Mouse (Mus musculus) hindbrain, embryonic 11.5 days (tissue): ENCODE data around the gene Lck. TPM values are rescaled to one million over a fixed set of nuclear protein-coding genes. Genes with fewer than 3 reads are reported as not detected.
"Not testable (repeated sequence)": the region's sequence is repeated elsewhere in the genome, so short reads cannot be mapped to it uniquely, and the experiment has no call there.

Experiments used
- ATAC-seq: fragments of 200-750 bp; cut with Nextera tagmentation; 2 replicates; pipeline ENCODE4 v1.8.0; 2017; ENCODE audit warnings: mild to moderate bottlenecking, moderate TSS enrichment, moderate library complexity; ENCODE audit not compliant: low FRiP score
- DNase-seq: peaks from one replicate; pipeline ENCODE4 v3.0.0-alpha.2; 2015; ENCODE audit warnings: low spot score
- H3K27ac ChIP-seq: fragments of 300-500 bp; sonication (generic); 2 replicates; pipeline ENCODE4 v1.5.1; 2014; ENCODE audit warnings: mild to moderate bottlenecking, low read depth, low read length
- H3K27me3 ChIP-seq: fragments of 300-500 bp; sonication (generic); 2 replicates; pipeline ENCODE4 v1.6.1; 2014; ENCODE audit warnings: mild to moderate bottlenecking, low read length, moderate library complexity, mixed read lengths; ENCODE audit not compliant: control insufficient read depth, insufficient read depth
- H3K36me3 ChIP-seq: fragments of 300-500 bp; sonication (generic); 2 replicates; pipeline ENCODE4 v1.6.1; 2014; ENCODE audit warnings: mild to moderate bottlenecking, low read length, moderate library complexity, mixed read lengths; ENCODE audit not compliant: control insufficient read depth, insufficient read depth
- H3K4me1 ChIP-seq: fragments of 300-500 bp; sonication (generic); replicated peaks from 2 replicates; pipeline ENCODE4 v1.6.1; 2014; ENCODE audit warnings: low read length, mixed read lengths; ENCODE audit not compliant: control insufficient read depth, insufficient read depth
- H3K4me2 ChIP-seq: fragments of 300-500 bp; sonication (generic); replicated peaks from 2 replicates; pipeline ENCODE4 v1.6.1; 2014; ENCODE audit warnings: mild to moderate bottlenecking, low read depth, low read length
- H3K4me3 ChIP-seq: fragments of 300-500 bp; sonication (generic); 2 replicates; pipeline ENCODE4 v1.5.1; 2014; ENCODE audit warnings: low read depth, low read length
- H3K9ac ChIP-seq: fragments of 300-500 bp; sonication (generic); 2 replicates; pipeline ENCODE4 v1.6.1; 2014; ENCODE audit warnings: low read depth, low read length
- H3K9me3 ChIP-seq: fragments of 300-500 bp; sonication (generic); 2 replicates; pipeline ENCODE4 v1.6.1; 2016; ENCODE audit warnings: low read length; ENCODE audit not compliant: control insufficient read depth
- WGBS: fragments of 180-500 bp; shearing (Covaris S2); extraction: QIAGEN DNeasy Blood & Tissue Kit; methylation state at CpG from one replicate; pipeline ENCODE4 v1.1.7; 2014; 5-methylcytosine and 5-hydroxymethylcytosine counted together
- polyA plus RNA-seq: library from polyadenylated mRNA; unstranded; fragments of >200 nt; fragmentation: Nextera tagmentation; extraction: Ambion mirVana; gene quantifications from 2 replicates; pipeline ENCODE4 v1.2.1, GENCODE M21; 2014

Lck gene
- polyA plus RNA-seq, 1 experiment from 2014 or later = 5.8 TPM

DNA sequence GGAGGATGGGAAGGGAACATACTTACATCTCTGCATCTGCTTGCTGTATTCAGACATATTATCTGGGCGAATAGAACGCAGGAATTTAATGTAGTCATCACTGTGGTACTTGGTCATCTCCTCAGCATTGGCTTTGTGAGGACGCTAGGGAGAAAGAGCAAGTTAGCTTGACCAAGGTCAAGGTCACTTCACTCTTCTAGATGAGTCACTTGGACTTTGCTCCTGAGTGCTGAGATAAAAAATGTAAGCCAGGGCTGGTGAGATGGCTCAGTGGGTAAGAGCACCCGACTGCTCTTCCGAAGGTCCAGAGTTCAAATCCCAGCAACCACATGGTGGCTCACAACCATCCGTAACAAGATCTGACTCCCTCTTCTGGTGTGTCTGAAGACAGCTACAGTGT is 44.5 kb downstream of the Lck start:
- peaks cover 24% of the 10 kb centered on the region for H3K36me3 ChIP-seq
- H3K4me2 ChIP-seq, ATAC-seq, H3K9ac ChIP-seq, H3K4me3 ChIP-seq, H3K27me3 ChIP-seq, DNase-seq, H3K9me3 ChIP-seq, H3K4me1 ChIP-seq, H3K27ac ChIP-seq: not testable (repeated sequence)
- WGBS = 90% methylated on average over 5 of the region's 6 CpGs

DNA sequence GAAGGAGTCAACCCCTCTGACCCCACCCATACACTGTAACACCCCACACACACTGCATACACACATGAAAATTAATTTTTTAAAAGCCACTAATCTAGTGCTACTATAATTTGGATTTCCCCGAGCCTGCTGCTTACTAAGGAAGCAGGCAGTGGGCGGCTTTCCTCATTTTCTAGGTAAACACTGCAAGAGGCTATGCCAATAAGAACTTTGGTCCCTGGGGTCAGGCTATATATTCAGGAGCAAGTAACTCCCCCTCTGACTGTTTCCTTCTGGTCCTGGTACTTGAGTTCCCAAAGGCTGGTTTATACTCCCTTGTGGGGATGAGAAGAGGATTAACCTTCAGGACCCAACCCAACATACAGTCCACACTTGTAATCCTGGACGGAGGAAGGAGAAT is 47.6 kb downstream of the Lck start:
- Histone ChIP-seq H3K9ac (no peak overlapping the region), H3K4me2 (no peak overlapping the region), H3K36me3 (peaks cover 26% of the 10 kb centered on the region; the same call in 1 of the 2 replicates), H3K4me1 (no peaks in the 10 kb centered on the region), H3K27me3 (no peaks in the 10 kb centered on the region), H3K9me3 (no peaks in the 10 kb centered on the region), H3K4me3 (no peak overlapping the region), H3K27ac (no peak overlapping the region)
- ATAC-seq (no peak), DNase-seq (no peak)
- WGBS = 97% methylated on average over 3 of the region's 3 CpGs

DNA sequence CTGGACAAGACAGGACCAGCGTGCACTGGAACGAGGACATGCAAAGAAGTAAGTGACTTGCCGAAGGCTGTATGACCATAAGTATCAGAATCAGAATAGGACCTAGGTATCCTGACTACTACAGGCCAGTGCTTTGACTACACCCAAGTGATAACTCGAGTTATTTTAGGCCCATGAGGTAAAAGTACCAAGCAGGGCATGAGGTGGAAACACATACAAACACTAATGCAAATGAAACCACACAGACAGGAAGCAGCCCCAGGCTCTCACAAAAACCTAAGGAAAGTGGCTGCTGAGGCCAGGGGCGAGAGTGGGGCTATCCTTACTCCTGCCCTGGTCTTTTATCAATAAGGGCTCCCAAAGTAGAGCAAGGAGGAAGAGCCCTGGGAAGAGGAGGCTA is 48.1 kb downstream of the Lck start:
- Histone ChIP-seq H3K27ac (no peak overlapping the region), H3K36me3 (peaks cover 28% of the 10 kb centered on the region; the same call in 1 of the 2 replicates), H3K9ac (no peak overlapping the region), H3K27me3 (no peaks in the 10 kb centered on the region), H3K4me1 (no peaks in the 10 kb centered on the region), H3K4me2 (no peak overlapping the region), H3K9me3 (no peaks in the 10 kb centered on the region), H3K4me3 (no peak overlapping the region)
- DNase-seq (no peak), ATAC-seq (no peak)
- WGBS = 94% methylated on average over 5 of the region's 5 CpGs

DNA sequence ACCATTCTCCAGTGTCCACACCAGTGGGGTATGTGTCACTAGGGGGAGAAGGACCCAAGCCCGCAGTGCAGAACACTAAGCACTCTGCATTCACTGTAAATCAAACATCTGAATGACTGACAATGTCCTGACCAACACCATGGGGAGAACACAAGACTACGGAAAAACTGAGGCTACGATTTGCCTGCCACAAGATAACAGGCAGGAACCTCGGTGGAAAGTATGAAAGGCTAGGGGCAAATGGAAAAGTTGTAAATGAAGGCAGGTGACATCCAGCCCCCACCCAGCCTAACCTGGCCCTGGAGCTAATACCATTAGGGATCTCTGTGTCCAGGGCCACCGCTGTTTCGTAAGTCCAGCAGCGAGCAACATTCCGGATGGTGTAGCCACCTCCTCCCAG is 54.9 kb downstream of the Lck start:
- no peak overlapping the region for H3K4me3 ChIP-seq
- H3K27ac ChIP-seq = no peak overlapping the region
- H3K9ac ChIP-seq = no peak overlapping the region
- H3K4me1 ChIP-seq = no peaks in the 10 kb centered on the region
- ATAC-seq (no peak), DNase-seq (no peak)
- no peaks in the 10 kb centered on the region for H3K9me3 ChIP-seq
- H3K27me3 ChIP-seq = no peaks in the 10 kb centered on the region
- WGBS = 93% methylated on average over 8 of the region's 8 CpGs
- H3K4me2 ChIP-seq = no peak overlapping the region
- H3K36me3 ChIP-seq = peaks cover 14% of the 10 kb centered on the region; the same call in 1 of the 2 replicates

DNA sequence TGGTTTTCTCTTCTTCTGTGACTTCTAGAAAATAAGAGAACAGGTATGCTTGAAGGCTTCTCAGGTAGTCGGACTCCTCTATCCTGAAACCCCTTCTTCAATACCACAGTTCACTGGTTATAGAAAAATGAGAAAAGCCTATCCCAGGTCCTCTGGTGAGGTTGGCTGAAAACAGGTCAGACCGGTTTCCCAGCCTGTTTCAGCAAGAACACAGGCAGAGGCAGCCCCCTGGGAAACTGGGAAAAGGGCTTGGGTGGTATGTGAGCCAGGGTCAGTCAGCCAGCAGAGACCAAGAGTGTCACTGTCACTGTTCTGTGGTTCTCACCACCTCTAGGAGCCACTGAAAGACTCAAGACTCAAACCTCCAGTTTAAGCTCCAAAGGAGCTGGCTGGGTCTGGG is 56.5 kb downstream of the Lck start:
- H3K27ac ChIP-seq = no peak overlapping the region
- H3K36me3 ChIP-seq = peaks cover 14% of the 10 kb centered on the region; the same call in 1 of the 2 replicates
- peaks cover 2% of the 10 kb centered on the region for H3K4me1 ChIP-seq
- DNase-seq (peak; percentile 39), ATAC-seq (no peak)
- no peak overlapping the region for H3K4me3 ChIP-seq
- H3K27me3 ChIP-seq = no peaks in the 10 kb centered on the region
- H3K4me2 ChIP-seq = no peak overlapping the region
- WGBS = 56% methylated on average over 2 of the region's 2 CpGs
- no peaks in the 10 kb centered on the region for H3K9me3 ChIP-seq
- H3K9ac ChIP-seq = no peak overlapping the region

DNA sequence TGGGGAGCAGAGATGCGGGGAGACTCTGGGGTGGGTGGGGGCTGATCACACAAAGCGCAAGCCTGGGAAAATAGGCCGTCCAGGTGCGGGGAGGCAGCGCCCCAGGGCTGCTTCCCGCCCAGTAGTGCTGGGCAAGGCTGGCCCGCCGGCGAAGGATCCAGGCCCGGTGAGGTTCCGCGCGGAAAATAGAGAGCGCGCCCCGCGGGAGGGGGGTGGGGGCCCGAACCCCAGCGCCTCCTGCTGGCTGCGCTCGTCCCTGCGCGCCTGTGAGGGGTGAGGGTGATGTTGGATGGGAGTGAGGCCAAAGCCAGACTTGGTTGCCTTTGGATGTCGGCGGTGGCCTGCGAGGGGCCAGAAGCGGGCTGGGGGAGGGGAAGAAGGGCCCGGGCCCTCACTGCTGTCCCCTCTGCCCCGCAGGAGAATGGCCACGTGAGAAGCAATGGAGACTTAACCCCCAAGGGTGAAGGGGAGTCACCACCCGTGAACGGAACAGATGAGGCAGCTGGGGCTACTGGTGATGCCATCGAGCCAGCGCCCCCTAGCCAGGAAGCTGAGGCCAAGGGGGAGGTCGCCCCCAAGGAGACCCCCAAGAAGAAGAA is 59.0 kb downstream of the Lck start:
- peaks cover 14% of the 10 kb centered on the region for H3K4me1 ChIP-seq
- peak overlapping the region; percentile 99 for H3K27ac ChIP-seq
- ATAC-seq (peak; percentile 44), DNase-seq (peak; percentile 85)
- H3K36me3 ChIP-seq = peaks cover 3% of the 10 kb centered on the region; the same call in 1 of the 2 replicates
- peak overlapping the region; percentile 100 for H3K4me3 ChIP-seq
- H3K4me2 ChIP-seq = peak overlapping the region; percentile 78
- under 1% methylated on average over 29 of the region's 35 CpGs for WGBS
- H3K9ac ChIP-seq = peak overlapping the region; percentile 100
- H3K27me3 ChIP-seq = no peaks in the 10 kb centered on the region
- no peaks in the 10 kb centered on the region for H3K9me3 ChIP-seq

DNA sequence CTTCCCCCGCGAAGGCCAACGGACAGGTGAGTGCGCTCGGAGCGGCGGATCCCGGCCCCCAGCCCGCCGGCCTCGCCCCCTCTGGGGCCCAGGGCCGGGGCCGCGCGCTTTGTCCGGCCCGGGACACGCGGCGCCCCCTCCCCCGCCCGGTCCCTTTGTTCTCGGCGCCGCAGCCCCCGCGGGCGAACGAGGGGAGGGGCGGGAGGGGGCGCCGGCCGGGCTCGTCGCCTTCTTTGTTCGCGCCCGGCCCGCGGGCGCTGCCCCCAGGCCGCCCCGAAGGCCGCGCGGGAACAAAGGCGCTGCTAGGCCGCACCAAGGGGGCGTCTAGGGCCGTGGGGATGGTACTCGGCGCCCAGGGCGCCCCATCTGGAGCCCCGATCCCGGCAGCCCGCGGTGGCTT is 59.5 kb downstream of the Lck start:
- Histone ChIP-seq H3K4me3 (peak overlapping the region; percentile 100), H3K27me3 (no peaks in the 10 kb centered on the region), H3K4me2 (peak overlapping the region; percentile 78), H3K4me1 (peaks cover 14% of the 10 kb centered on the region), H3K27ac (peak overlapping the region; percentile 99), H3K36me3 (peaks cover 3% of the 10 kb centered on the region; the same call in 1 of the 2 replicates), H3K9ac (peak overlapping the region; percentile 100), H3K9me3 (no peaks in the 10 kb centered on the region)
- ATAC-seq = peak; percentile 36
- WGBS = 0% methylated on average over 16 of the region's 57 CpGs
- peak; percentile 70 for DNase-seq

DNA sequence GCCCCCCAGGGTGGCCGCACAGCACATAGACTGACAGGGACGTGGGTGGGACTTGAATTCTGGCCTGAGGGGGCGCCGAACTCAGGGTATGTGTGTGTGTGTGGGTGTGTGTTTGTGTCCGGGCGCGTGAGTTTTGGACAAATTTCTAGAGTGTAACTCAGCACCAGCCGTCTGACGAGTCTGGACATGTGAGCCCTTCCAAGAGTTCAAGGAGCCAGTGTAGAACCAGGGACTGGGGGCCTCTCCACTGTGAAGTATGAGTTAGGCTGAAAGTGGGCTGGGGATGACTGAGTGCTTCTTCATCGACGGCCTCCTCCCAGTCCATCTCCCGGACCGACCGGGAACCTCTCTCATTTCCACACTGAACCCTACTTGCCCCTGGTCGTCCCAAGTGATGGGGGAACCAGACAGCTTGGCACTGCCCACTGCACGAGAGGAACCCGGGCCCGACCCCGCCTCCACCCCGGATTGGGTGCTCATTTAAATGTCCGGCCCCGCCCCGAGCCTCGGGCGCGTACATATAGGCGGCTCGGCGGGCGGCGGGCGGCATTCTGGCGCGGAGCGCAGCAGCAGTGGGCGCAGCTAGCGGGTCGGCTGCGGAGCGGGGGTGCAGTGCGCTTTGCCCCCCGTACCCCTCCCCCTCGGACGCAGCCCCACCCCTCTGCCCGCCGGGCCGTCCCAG is 60.2 kb downstream of the Lck start, which contains the start of gene Marcksl1:
Gene Marcksl1, plus strand, starts transcription at position 496 of the 682 bp plus-strand sequence.
- no peaks in the 10 kb centered on the region for H3K27me3 ChIP-seq
- peak within 1 kb of the TSS; percentile 100 for H3K4me3 ChIP-seq
- H3K9ac ChIP-seq = peak within 1 kb of the TSS; percentile 100
- DNase-seq (peak; percentile 93), ATAC-seq (peak; percentile 83)
- peaks cover 3% of the 10 kb centered on the region; the same call in 1 of the 2 replicates for H3K36me3 ChIP-seq
- H3K4me1 ChIP-seq = peaks cover 14% of the 10 kb centered on the region
- no peaks in the 10 kb centered on the region for H3K9me3 ChIP-seq
- 6% methylated on average over 37 of the region's 47 CpGs for WGBS
- peak within 1 kb of the TSS; percentile 78 for H3K4me2 ChIP-seq
- H3K27ac ChIP-seq = peak within 1 kb of the TSS; percentile 99
